Mouse (Mus musculus) kidney, embryonic 16.5 days (tissue): ENCODE data around the gene Cfap70. TPM values are rescaled to one million over a fixed set of nuclear protein-coding genes. Genes with fewer than 3 reads are reported as not detected.

ENCODE experiments used
- ATAC-seq: fragments of 200-750 bp; cut with Nextera tagmentation; 2 replicates; pipeline ENCODE4 v1.8.0; 2017; ENCODE audit warnings: moderate TSS enrichment; ENCODE audit not compliant: low FRiP score, low TSS enrichment
- H3K27ac ChIP-seq: fragments of 300-500 bp; sonication (generic); 2 replicates; pipeline ENCODE4 v1.5.1; 2014; ENCODE audit warnings: low read length
- H3K27me3 ChIP-seq: fragments of 300-500 bp; sonication (generic); 2 replicates; pipeline ENCODE4 v1.6.1; 2014; ENCODE audit warnings: low read length, control low read depth, mixed read lengths; ENCODE audit not compliant: insufficient read depth
- H3K36me3 ChIP-seq: fragments of 300-500 bp; sonication (generic); 2 replicates; pipeline ENCODE4 v1.6.1; 2014; ENCODE audit warnings: low read length, control low read depth, mixed read lengths; ENCODE audit not compliant: insufficient read depth
- H3K4me1 ChIP-seq: fragments of 300-500 bp; sonication (generic); 2 replicates; pipeline ENCODE4 v1.6.1; 2014; ENCODE audit warnings: low read length, control low read depth, mixed read lengths; ENCODE audit not compliant: insufficient read depth
- H3K4me2 ChIP-seq: fragments of 300-500 bp; sonication (generic); replicated peaks from 2 replicates; pipeline ENCODE4 v1.6.1; 2014; ENCODE audit warnings: low read depth, low read length
- H3K4me3 ChIP-seq: fragments of 300-500 bp; sonication (generic); 2 replicates; pipeline ENCODE4 v1.5.1; 2014; ENCODE audit warnings: mild to moderate bottlenecking, low read length
- H3K9ac ChIP-seq: fragments of 300-500 bp; sonication (generic); replicated peaks from 2 replicates; pipeline ENCODE4 v1.6.1; 2014; ENCODE audit warnings: low read length
- H3K9me3 ChIP-seq: fragments of 300-500 bp; sonication (generic); 2 replicates; pipeline ENCODE4 v1.6.1; 2016; ENCODE audit warnings: low read length, control low read depth
- WGBS: fragments of 180-500 bp; shearing (Covaris S2); extraction: QIAGEN DNeasy Blood & Tissue Kit; methylation state at CpG from one replicate; pipeline ENCODE4 v1.1.7; 2014; 5-methylcytosine and 5-hydroxymethylcytosine counted together
- polyA plus RNA-seq: library from polyadenylated mRNA; unstranded; fragments of >200 nt; fragmentation: Nextera tagmentation; extraction: Ambion mirVana; gene quantifications from 2 replicates; pipeline ENCODE4 v1.2.1, GENCODE M21; 2015

Cfap70 gene
- polyA plus RNA-seq, 1 experiment from 2014 or later, result 1.0 TPM

- no peak overlapping the region for H3K9ac ChIP-seq
- H3K4me3 ChIP-seq, result no peak overlapping the region
- no peaks in the 10 kb centered on the region for H3K9me3 ChIP-seq
- WGBS, result 74% methylated on average over 6 of the region's 6 CpGs
- no peak overlapping the region for H3K27ac ChIP-seq
- no peaks in the 10 kb centered on the region; the same call in 1 of the 2 replicates for H3K27me3 ChIP-seq
- no peaks in the 10 kb centered on the region for H3K4me1 ChIP-seq
- no peak for ATAC-seq
- no peak overlapping the region for H3K4me2 ChIP-seq
- no peaks in the 10 kb centered on the region for H3K36me3 ChIP-seq
These were observed 20.3 kb downstream of the Cfap70 start for GRCm38 (mm10) chr14:20431726-20432125.

GRCm38 (mm10) chr14:20429833-20430232 lies 22.2 kb downstream of the Cfap70 start:
- H3K9ac ChIP-seq, result no peak overlapping the region
- no peaks in the 10 kb centered on the region; the same call in 1 of the 2 replicates for H3K27me3 ChIP-seq
- H3K27ac ChIP-seq, result no peak overlapping the region
- no peak overlapping the region for H3K4me3 ChIP-seq
- H3K4me2 ChIP-seq, result no peak overlapping the region
- WGBS, result 40% methylated on average over 1 of the region's 1 CpGs
- H3K4me1 ChIP-seq, result no peaks in the 10 kb centered on the region
- H3K9me3 ChIP-seq, result no peaks in the 10 kb centered on the region
- ATAC-seq, result no peak
- no peaks in the 10 kb centered on the region for H3K36me3 ChIP-seq

DNA sequence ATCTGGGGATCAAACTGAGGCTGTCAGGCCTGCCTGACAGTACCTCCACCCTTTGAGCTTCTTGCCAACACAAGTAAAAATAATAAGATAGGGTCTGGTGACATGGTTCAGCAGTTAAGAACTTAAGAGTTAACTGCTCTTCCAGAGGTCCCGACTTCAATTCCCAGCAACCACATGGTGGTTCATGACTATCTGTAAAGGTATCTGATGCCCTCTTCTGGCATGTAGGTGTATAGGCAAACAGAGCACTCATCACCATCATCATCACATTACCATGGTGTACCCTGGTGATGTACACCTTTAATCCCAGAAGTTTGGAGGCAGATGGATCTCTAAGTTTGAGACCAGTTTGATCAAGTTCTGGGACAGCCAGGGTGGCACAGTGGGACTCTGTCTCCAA lies 23.4 kb downstream of the Cfap70 start:
- no peaks in the 10 kb centered on the region for H3K4me1 ChIP-seq
- H3K4me3 ChIP-seq, result no peak overlapping the region
- no peak overlapping the region for H3K4me2 ChIP-seq
- no peak overlapping the region for H3K9ac ChIP-seq
- 34% methylated on average over 1 of the region's 1 CpGs for WGBS
- H3K9me3 ChIP-seq, result no peaks in the 10 kb centered on the region
- no peak for ATAC-seq
- no peak overlapping the region for H3K27ac ChIP-seq
- H3K36me3 ChIP-seq, result no peaks in the 10 kb centered on the region
- H3K27me3 ChIP-seq, result no peaks in the 10 kb centered on the region; the same call in 1 of the 2 replicates

- no peaks in the 10 kb centered on the region for H3K27me3 ChIP-seq
- H3K4me3 ChIP-seq, result no peak overlapping the region
- H3K9me3 ChIP-seq, result no peaks in the 10 kb centered on the region
- ATAC-seq, result no peak
- 79% methylated on average over 6 of the region's 6 CpGs for WGBS
- no peak overlapping the region for H3K9ac ChIP-seq
- no peak overlapping the region for H3K4me2 ChIP-seq
- H3K36me3 ChIP-seq, result no peaks in the 10 kb centered on the region
- H3K4me1 ChIP-seq, result no peaks in the 10 kb centered on the region
- no peak overlapping the region for H3K27ac ChIP-seq
These were observed 29.0 kb downstream of the Cfap70 start for GRCm38 (mm10) chr14:20423046-20423445.

GRCm38 (mm10) chr14:20422257-20422656 lies 29.8 kb downstream of the Cfap70 start:
- no peak overlapping the region for H3K4me2 ChIP-seq

GRCm38 (mm10) chr14:20400071-20400470 lies 52.0 kb downstream of the Cfap70 start:
- 0 out of 2 replicates have a peak, but pooled peaks have one; percentile 19 for ATAC-seq
- no peak overlapping the region for H3K4me2 ChIP-seq
- H3K9ac ChIP-seq, result no peak overlapping the region
- no peak overlapping the region for H3K27ac ChIP-seq
- no peaks in the 10 kb centered on the region for H3K36me3 ChIP-seq
- no peaks in the 10 kb centered on the region for H3K4me1 ChIP-seq
- no peak overlapping the region for H3K4me3 ChIP-seq
- no peaks in the 10 kb centered on the region for H3K27me3 ChIP-seq
- H3K9me3 ChIP-seq, result no peaks in the 10 kb centered on the region
- 55% methylated on average over 1 of the region's 1 CpGs for WGBS

More at GRCm38 (mm10) chr14:20422257-20422656, 29.8 kb downstream of the Cfap70 start:
- Histone ChIP-seq H3K36me3 (no peaks in the 10 kb centered on the region), H3K9me3 (no peaks in the 10 kb centered on the region), H3K4me1 (no peaks in the 10 kb centered on the region), H3K27me3 (no peaks in the 10 kb centered on the region), H3K4me3 (no peak overlapping the region), H3K9ac (no peak overlapping the region), H3K27ac (no peak overlapping the region)
- 80% methylated on average over 7 of the region's 7 CpGs for WGBS
- no peak for ATAC-seq

GRCm38 (mm10) chr14:20398864-20399263 lies 53.2 kb downstream of the Cfap70 start:
- Histone ChIP-seq H3K9me3 (no peaks in the 10 kb centered on the region), H3K27ac (no peak overlapping the region), H3K36me3 (no peaks in the 10 kb centered on the region), H3K4me1 (peaks cover 5% of the 10 kb centered on the region; the same call in 1 of the 2 replicates), H3K9ac (no peak overlapping the region), H3K4me2 (no peak overlapping the region), H3K4me3 (no peak overlapping the region), H3K27me3 (no peaks in the 10 kb centered on the region)
- no peak for ATAC-seq
- WGBS, result 42% methylated on average over 4 of the region's 4 CpGs

GRCm38 (mm10) chr14:20397220-20397619 lies 54.8 kb downstream of the Cfap70 start:
- H3K9ac ChIP-seq, result no peak overlapping the region
- H3K27me3 ChIP-seq, result no peaks in the 10 kb centered on the region
- WGBS, result 85% methylated on average over 9 of the region's 9 CpGs
- peaks cover 5% of the 10 kb centered on the region; the same call in 1 of the 2 replicates for H3K4me1 ChIP-seq
- no peak overlapping the region for H3K27ac ChIP-seq
- no peak overlapping the region for H3K4me2 ChIP-seq
- no peaks in the 10 kb centered on the region for H3K36me3 ChIP-seq
- H3K4me3 ChIP-seq, result no peak overlapping the region
- ATAC-seq, result no peak
- no peaks in the 10 kb centered on the region for H3K9me3 ChIP-seq

- H3K27ac ChIP-seq, result peak within 1 kb of the TSS; percentile 91
- under 1% methylated on average over 68 of the region's 68 CpGs for WGBS
- ATAC-seq, result peak; percentile 98
These were observed 58.7 kb downstream of the Cfap70 start, which contains the start of gene Mrps16 for GRCm38 (mm10) chr14:20393205-20393913. Mrps16 (minus strand) TSS chr14:20393634.

DNA sequence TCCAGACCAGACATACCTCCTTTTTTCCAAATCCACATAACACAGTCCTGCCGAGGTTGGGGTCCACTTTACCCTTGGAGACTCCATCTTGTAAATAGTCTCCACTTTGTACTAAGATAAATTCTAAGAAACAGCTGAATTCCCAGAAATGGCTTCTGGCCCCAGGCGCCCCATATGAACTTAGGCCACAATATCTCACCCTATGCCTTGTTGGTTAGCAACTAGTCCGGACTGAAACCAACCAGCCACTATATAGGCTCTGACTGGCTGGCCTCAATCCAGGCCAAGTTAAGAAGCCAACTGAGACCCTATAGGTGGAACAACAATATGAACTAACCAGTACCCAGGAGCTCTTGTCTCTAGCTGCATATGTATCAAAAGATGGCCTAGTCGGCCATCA lies 59.7 kb downstream of the Cfap70 start:
- H3K4me2 ChIP-seq, result peak overlapping the region; percentile 73
- H3K9me3 ChIP-seq, result no peaks in the 10 kb centered on the region
- no peak overlapping the region for H3K9ac ChIP-seq
- peaks cover 12% of the 10 kb centered on the region; the same call in 1 of the 2 replicates for H3K36me3 ChIP-seq
- 86% methylated on average over 3 of the region's 4 CpGs for WGBS
- no peak overlapping the region for H3K27ac ChIP-seq
- peaks cover 17% of the 10 kb centered on the region for H3K4me1 ChIP-seq
- no peak for ATAC-seq
- H3K27me3 ChIP-seq, result no peaks in the 10 kb centered on the region
- H3K4me3 ChIP-seq, result peak overlapping the region; percentile 71

More at GRCm38 (mm10) chr14:20393205-20393913, 58.7 kb downstream of the Cfap70 start, which contains the start of gene Mrps16:
- Histone ChIP-seq H3K4me1 (peaks cover 10% of the 10 kb centered on the region; the same call in 1 of the 2 replicates), H3K4me3 (peak within 1 kb of the TSS; percentile 71), H3K27me3 (no peaks in the 10 kb centered on the region), H3K4me2 (peak within 1 kb of the TSS; percentile 73), H3K36me3 (peaks cover 12% of the 10 kb centered on the region; the same call in 1 of the 2 replicates), H3K9me3 (no peaks in the 10 kb centered on the region), H3K9ac (peak within 1 kb of the TSS; percentile 87)
